Mouse (Mus musculus): ENCODE data around the gene Sag. TPM values are rescaled to one million over a fixed set of nuclear protein-coding genes. Genes with fewer than 3 reads are reported as not detected.

The Sag gene
- polyA plus RNA-seq, 1 experiment from 2014 or later: 3.2 TPM

DNA sequence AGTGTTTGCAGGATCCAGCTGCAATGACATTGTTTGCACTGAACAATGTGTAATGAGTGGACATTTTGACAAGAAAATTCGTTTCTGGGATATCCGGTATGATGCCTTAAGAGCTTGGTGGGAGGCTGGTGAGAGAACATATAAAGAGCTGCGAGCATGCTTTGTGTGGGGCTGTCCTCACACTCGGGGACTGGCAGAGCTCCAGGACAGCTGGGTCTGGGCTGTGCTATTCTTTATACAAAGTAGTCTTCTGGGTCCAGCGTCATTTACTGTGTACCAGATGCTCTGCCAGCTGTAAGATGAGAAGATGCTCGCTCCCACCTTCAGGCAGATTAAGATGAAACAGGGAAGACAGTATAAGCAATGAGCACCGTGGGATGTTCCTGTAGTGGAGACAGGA is 17.2 kb upstream of the Sag start:
- no peak overlapping the region for H3K4me2 ChIP-seq
- 81% methylated on average over 7 of the region's 7 CpGs for WGBS
- H3K36me3 ChIP-seq: peaks cover 87% of the 10 kb centered on the region
- no peak overlapping the region for H3K9ac ChIP-seq
- H3K4me1 ChIP-seq: no peaks in the 10 kb centered on the region
- no peaks in the 10 kb centered on the region for H3K27me3 ChIP-seq
- H3K4me3 ChIP-seq: no peak overlapping the region
- no peaks in the 10 kb centered on the region for H3K9me3 ChIP-seq
- no peak for ATAC-seq (ENCODE audit: insufficient number of reproducible peaks, insufficient read depth, low FRiP score, low TSS enrichment, low read depth)
- no peak overlapping the region for H3K27ac ChIP-seq

- no peak for ATAC-seq (ENCODE audit: insufficient number of reproducible peaks, insufficient read depth, low FRiP score, low TSS enrichment, low read depth)
- Histone ChIP-seq H3K9ac (no peak overlapping the region), H3K4me2 (no peak overlapping the region), H3K9me3 (no peaks in the 10 kb centered on the region), H3K4me3 (no peak overlapping the region), H3K36me3 (peaks cover 84% of the 10 kb centered on the region), H3K4me1 (no peaks in the 10 kb centered on the region), H3K27ac (no peak overlapping the region), H3K27me3 (no peaks in the 10 kb centered on the region)
- WGBS: 89% methylated on average over 8 of the region's 8 CpGs
These were observed 13.8 kb upstream of the Sag start for GRCm38 (mm10) chr1:87789665-87790064.

DNA sequence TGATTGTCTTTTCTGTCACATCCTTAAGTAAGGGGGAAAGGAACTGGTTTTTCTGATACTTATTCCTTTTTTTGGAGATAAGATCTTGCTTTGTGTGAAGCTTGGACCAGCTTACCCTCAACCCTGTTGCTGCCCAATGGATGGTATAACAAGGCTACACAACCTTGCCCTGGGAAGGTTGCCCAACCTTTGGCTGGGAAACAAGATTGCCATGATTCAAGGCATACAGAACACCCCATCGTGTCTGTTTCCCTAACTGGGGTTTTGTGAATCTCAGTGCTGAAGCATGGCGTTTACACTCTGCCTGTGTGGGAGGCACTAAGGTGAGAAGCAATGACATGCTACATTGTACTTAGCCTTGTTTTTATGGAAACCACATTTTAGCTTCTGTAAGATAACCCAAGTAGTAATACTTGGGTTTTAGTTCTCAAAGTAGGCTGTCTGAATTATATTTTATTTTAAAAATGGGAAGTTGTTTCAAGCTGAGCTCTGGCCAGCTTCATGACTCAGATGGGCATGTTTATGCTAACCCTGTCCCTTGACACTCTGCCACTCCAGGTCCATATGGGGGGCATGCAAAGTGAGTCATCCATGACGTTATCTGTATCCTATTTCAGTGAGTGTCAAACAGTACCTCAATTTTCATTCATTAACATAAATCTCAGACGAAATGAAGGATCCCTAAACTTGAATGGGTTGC is 10.9 kb upstream of the Sag start:
- H3K4me2 ChIP-seq: no peak overlapping the region
- 80% methylated on average over 4 of the region's 4 CpGs for WGBS
- no peaks in the 10 kb centered on the region for H3K4me1 ChIP-seq
- no peaks in the 10 kb centered on the region for H3K9me3 ChIP-seq
- H3K4me3 ChIP-seq: no peak overlapping the region
- no peak overlapping the region for H3K9ac ChIP-seq
- no peak for ATAC-seq (ENCODE audit: insufficient number of reproducible peaks, insufficient read depth, low FRiP score, low TSS enrichment, low read depth)
- no peaks in the 10 kb centered on the region for H3K27me3 ChIP-seq
- H3K27ac ChIP-seq: no peak overlapping the region
- H3K36me3 ChIP-seq: peaks cover 67% of the 10 kb centered on the region

DNA sequence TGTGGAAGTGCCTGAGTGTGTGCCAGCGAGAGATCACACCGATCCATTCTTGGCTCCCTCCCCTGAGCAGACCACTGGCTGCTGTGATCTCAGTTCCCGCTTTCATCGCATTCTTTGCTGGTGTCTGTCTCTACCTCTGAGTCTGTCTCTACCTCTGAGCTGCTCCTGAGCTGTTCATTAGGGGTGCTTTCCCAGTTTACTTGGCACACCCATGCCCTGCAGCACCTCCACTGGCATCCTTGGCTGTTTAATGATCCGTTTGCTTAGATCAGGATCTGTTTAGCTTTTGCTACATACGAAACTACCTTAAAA is 10.4 kb upstream of the Sag start:
- H3K9ac ChIP-seq: no peak overlapping the region
- peaks cover 62% of the 10 kb centered on the region for H3K36me3 ChIP-seq
- H3K4me1 ChIP-seq: no peaks in the 10 kb centered on the region
- no peaks in the 10 kb centered on the region for H3K27me3 ChIP-seq
- WGBS: 92% methylated on average over 6 of the region's 6 CpGs
- H3K4me3 ChIP-seq: no peak overlapping the region
- H3K4me2 ChIP-seq: no peak overlapping the region
- ATAC-seq (ENCODE audit: insufficient number of reproducible peaks, insufficient read depth, low FRiP score, low TSS enrichment, low read depth): no peak
- no peak overlapping the region for H3K27ac ChIP-seq
- H3K9me3 ChIP-seq: no peaks in the 10 kb centered on the region

DNA sequence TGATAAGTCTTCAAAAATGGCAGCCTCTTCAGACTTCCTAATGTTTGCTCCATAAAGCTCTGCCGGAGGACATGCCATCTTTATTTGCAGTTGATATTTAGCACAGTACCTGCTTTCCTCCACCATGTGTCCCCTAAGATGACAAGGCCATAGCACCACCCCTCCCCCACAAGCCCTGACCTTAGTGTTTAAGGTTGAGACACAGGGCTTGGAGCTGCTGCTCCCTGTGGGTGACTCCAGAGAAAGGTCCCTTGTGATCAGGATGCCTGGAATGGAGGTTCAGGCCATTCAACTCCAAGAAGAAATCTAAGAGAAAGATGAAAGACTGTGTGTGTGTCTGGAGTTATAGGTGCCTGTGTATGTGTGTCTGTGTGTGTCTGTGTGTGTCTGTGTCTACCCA is 5.8 kb upstream of the Sag start:
- no peaks in the 10 kb centered on the region for H3K4me1 ChIP-seq
- peaks cover 24% of the 10 kb centered on the region for H3K36me3 ChIP-seq
- ATAC-seq (ENCODE audit: insufficient number of reproducible peaks, insufficient read depth, low FRiP score, low TSS enrichment, low read depth): no peak
- 90% methylated on average over 1 of the region's 1 CpGs for WGBS
- H3K9me3 ChIP-seq: no peaks in the 10 kb centered on the region
- H3K4me3 ChIP-seq: no peak overlapping the region
- no peak overlapping the region for H3K27ac ChIP-seq
- no peak overlapping the region for H3K4me2 ChIP-seq
- no peaks in the 10 kb centered on the region for H3K27me3 ChIP-seq
- H3K9ac ChIP-seq: no peak overlapping the region

DNA sequence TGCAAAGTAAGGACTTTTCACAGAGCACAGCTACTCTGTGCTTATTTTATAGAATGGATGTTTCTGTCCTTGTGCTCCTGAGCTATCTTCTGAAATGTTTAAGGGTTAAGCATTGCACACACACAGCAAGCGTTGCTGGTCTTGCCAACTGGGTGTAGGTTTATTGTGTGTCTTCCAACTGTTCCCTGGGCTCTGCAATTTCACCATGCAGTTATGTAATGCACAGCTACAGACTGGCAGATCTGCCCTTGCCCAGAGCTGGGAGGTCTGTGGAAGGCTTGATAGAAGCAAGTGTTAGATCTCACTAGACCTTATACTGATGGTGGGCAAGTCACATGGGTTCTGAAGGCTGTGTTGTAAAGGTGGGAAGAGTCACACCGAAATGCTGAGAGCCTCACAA is 5.2 kb upstream of the Sag start:
- WGBS: 80% methylated on average over 2 of the region's 2 CpGs
- Histone ChIP-seq H3K4me2 (no peak overlapping the region), H3K27me3 (no peaks in the 10 kb centered on the region)

DNA sequence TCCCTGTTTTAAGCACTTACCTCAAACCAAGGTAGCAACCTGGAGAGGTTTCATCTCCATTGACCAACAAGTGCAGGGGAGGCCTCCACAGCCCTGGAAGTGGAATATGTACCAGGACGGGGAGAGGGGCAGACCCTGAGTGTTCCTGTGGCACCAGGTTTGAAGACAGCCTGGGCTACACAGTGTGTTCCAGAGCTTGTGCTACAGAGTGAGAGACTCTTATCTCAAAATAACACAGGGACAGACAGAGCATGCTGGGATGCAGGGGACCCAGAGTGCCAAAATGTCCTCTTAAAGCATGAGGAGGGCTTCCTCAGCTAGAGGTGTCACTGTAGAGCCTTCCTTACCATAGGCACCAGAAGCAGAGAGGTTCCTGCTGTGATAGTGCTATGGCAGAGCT is 4.3 kb downstream of the Sag start:
- Histone ChIP-seq H3K9ac (no peak overlapping the region), H3K27me3 (no peaks in the 10 kb centered on the region), H3K27ac (no peak overlapping the region), H3K4me3 (no peak overlapping the region), H3K4me1 (no peaks in the 10 kb centered on the region), H3K4me2 (no peak overlapping the region), H3K9me3 (no peaks in the 10 kb centered on the region), H3K36me3 (no peaks in the 10 kb centered on the region)
- WGBS: 88% methylated on average over 1 of the region's 1 CpGs
- no peak for ATAC-seq (ENCODE audit: insufficient number of reproducible peaks, insufficient read depth, low FRiP score, low TSS enrichment, low read depth)

More for the DNA sequence above, 5.2 kb upstream of the Sag start:
- Histone ChIP-seq H3K4me3 (no peak overlapping the region), H3K9me3 (no peaks in the 10 kb centered on the region), H3K9ac (no peak overlapping the region), H3K36me3 (peaks cover 18% of the 10 kb centered on the region), H3K4me1 (no peaks in the 10 kb centered on the region), H3K27ac (no peak overlapping the region)
- ATAC-seq (ENCODE audit: insufficient number of reproducible peaks, insufficient read depth, low FRiP score, low TSS enrichment, low read depth): no peak

- Histone ChIP-seq H3K4me1 (peaks cover 4% of the 10 kb centered on the region; the same call in 1 of the 2 replicates), H3K36me3 (no peaks in the 10 kb centered on the region), H3K27ac (no peak overlapping the region), H3K9ac (no peak overlapping the region), H3K4me3 (no peak overlapping the region), H3K27me3 (no peaks in the 10 kb centered on the region), H3K9me3 (no peaks in the 10 kb centered on the region), H3K4me2 (no peak overlapping the region)
- no peak for ATAC-seq (ENCODE audit: insufficient number of reproducible peaks, insufficient read depth, low FRiP score, low TSS enrichment, low read depth)
- 71% methylated on average over 7 of the region's 7 CpGs for WGBS
These were observed 7.9 kb downstream of the Sag start for GRCm38 (mm10) chr1:87811391-87811790.

DNA sequence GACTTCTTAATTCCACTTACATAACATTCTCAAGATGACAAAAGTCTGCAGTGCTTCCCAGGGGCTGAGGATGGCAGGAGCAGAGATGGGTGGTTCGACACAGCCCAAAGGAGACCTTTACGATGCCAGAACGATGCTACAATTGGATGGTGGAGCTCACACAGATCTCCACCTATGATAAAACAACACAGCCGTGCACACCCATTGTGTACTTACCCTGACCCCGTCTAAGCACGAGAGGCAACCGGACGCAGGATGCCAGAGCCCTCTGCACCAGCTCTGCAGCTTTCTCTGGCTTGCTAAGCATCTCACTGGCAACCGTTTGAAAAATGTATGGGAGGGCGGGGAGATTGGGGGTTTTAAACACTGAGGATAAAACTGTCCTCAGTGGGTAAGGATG is 8.6 kb downstream of the Sag start:
- no peak overlapping the region for H3K9ac ChIP-seq
- 83% methylated on average over 10 of the region's 10 CpGs for WGBS
- peaks cover 4% of the 10 kb centered on the region; the same call in 1 of the 2 replicates for H3K4me1 ChIP-seq
- H3K27me3 ChIP-seq: no peaks in the 10 kb centered on the region
- H3K36me3 ChIP-seq: no peaks in the 10 kb centered on the region
- no peak overlapping the region for H3K4me3 ChIP-seq
- no peak overlapping the region for H3K27ac ChIP-seq
- no peak overlapping the region for H3K4me2 ChIP-seq
- no peak for ATAC-seq (ENCODE audit: insufficient number of reproducible peaks, insufficient read depth, low FRiP score, low TSS enrichment, low read depth)
- no peaks in the 10 kb centered on the region for H3K9me3 ChIP-seq

DNA sequence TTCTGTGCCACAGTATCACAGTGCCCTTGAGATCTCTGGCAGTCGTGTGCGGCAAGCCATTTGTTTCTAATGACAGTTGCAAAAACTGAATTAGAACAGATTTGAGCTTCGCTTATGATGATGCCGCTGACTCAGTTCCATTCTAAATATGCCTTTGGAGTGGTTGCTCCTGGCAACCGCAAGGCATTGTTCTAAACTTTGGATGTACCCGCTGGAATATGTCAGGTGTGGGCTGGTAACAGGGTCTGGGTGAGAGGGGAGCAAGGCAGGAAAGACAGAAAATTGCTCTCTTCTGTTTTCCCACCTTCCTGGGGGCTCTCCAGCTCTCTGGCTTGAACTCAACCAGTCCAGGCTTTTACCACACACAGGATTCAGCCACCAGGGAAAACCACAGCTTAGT is 9.7 kb downstream of the Sag start:
- Histone ChIP-seq H3K36me3 (no peaks in the 10 kb centered on the region), H3K27ac (no peak overlapping the region), H3K4me1 (peaks cover 4% of the 10 kb centered on the region; the same call in 1 of the 2 replicates), H3K9ac (no peak overlapping the region), H3K27me3 (no peaks in the 10 kb centered on the region), H3K9me3 (no peaks in the 10 kb centered on the region), H3K4me3 (no peak overlapping the region), H3K4me2 (no peak overlapping the region)
- ATAC-seq (ENCODE audit: insufficient number of reproducible peaks, insufficient read depth, low FRiP score, low TSS enrichment, low read depth): no peak
- 81% methylated on average over 6 of the region's 6 CpGs for WGBS

- Histone ChIP-seq H3K27me3 (no peaks in the 10 kb centered on the region), H3K4me1 (peaks cover 4% of the 10 kb centered on the region; the same call in 1 of the 2 replicates), H3K4me3 (no peak overlapping the region), H3K36me3 (no peaks in the 10 kb centered on the region), H3K27ac (no peak overlapping the region), H3K9me3 (no peaks in the 10 kb centered on the region), H3K9ac (no peak overlapping the region), H3K4me2 (no peak overlapping the region)
- ATAC-seq (ENCODE audit: insufficient number of reproducible peaks, insufficient read depth, low FRiP score, low TSS enrichment, low read depth): no peak
- 77% methylated on average over 7 of the region's 7 CpGs for WGBS
These were observed 10.2 kb downstream of the Sag start for GRCm38 (mm10) chr1:87813681-87814080.

GRCm38 (mm10) chr1:87824420-87824995 is 21.0 kb downstream of the Sag start:
- WGBS: 88% methylated on average over 10 of the region's 10 CpGs
- Histone ChIP-seq H3K9ac (no peak overlapping the region), H3K4me2 (no peak overlapping the region), H3K27ac (no peak overlapping the region), H3K9me3 (no peaks in the 10 kb centered on the region), H3K36me3 (no peaks in the 10 kb centered on the region), H3K4me1 (peaks cover 7% of the 10 kb centered on the region), H3K4me3 (no peak overlapping the region), H3K27me3 (no peaks in the 10 kb centered on the region)
- no peak for ATAC-seq (ENCODE audit: insufficient number of reproducible peaks, insufficient read depth, low FRiP score, low TSS enrichment, low read depth)
